Mouse (Mus musculus) MEL (cell line): ENCODE measurements at regions not wholly inside any gene's neighbourhood (a gene's known extent, or its start where the extent isn't known, plus 50 kb on each side); places are given as distances from the start of the nearest gene placed in this dataset.

ENCODE experiments used
- DNase-seq: peaks from one replicate; pipeline ENCODE4 v3.0.0; 2011; ENCODE audit warnings: low read depth, low spot score
- H3K27ac ChIP-seq: 2 replicates; pipeline ENCODE4 v1.5.1; 2012; ENCODE audit warnings: low read depth, mild to moderate bottlenecking, control low read depth, low read length, moderate library complexity; ENCODE audit not compliant: control insufficient read depth
- H3K27me3 ChIP-seq, 2 experiments: fragments of 150-350 bp in 1 of 2; sonication (generic) in 1 of 2; 2 replicates each; pipeline ENCODE4 v1.6.1; 2012; ENCODE audit warnings: low read length in 2 of 2, mild to moderate bottlenecking in 2 of 2, improper control_type of control experiment in 1 of 2, moderate library complexity in 1 of 2; ENCODE audit not compliant: insufficient read depth in 2 of 2, control insufficient read depth in 1 of 2
- H3K36me3 ChIP-seq, 2 experiments: 2 replicates each; pipeline ENCODE4 v1.6.1; 2012 to 2014; ENCODE audit warnings: low read length in 2 of 2, improper control_type of control experiment in 1 of 2, inconsistent platforms in 1 of 2, mild to moderate bottlenecking in 1 of 2; ENCODE audit not compliant: insufficient read depth in 2 of 2, control insufficient read depth in 1 of 2
- H3K4me1 ChIP-seq, 2 experiments: fragments of 150-350 bp in 1 of 2; sonication (generic) in 1 of 2; 2 replicates each; pipeline ENCODE4 v1.6.1; 2012; ENCODE audit warnings: low read length in 2 of 2, improper control_type of control experiment in 1 of 2, mild to moderate bottlenecking in 1 of 2; ENCODE audit not compliant: insufficient read depth in 2 of 2, control insufficient read depth in 1 of 2
- H3K4me3 ChIP-seq, 2 experiments: fragments of 150-350 bp in 1 of 2; sonication (generic) in 1 of 2; 2 replicates each; pipeline ENCODE4 v1.5.1; 2012; ENCODE audit warnings: low read depth in 2 of 2, low read length in 2 of 2, mild to moderate bottlenecking in 2 of 2, moderate library complexity in 2 of 2, control low read depth in 1 of 2, improper control_type of control experiment in 1 of 2; ENCODE audit not compliant: control insufficient read depth in 1 of 2, insufficient read depth in 1 of 2
- H3K79me2 ChIP-seq: 2 replicates; pipeline ENCODE4 v1.6.1; 2012; ENCODE audit warnings: mild to moderate bottlenecking, low read length, moderate library complexity; ENCODE audit not compliant: control insufficient read depth, poor library complexity, insufficient read depth
- H3K9ac ChIP-seq: 2 replicates; pipeline ENCODE4 v1.6.1; 2012; ENCODE audit warnings: low read depth, mild to moderate bottlenecking, control low read depth, low read length, moderate library complexity; ENCODE audit not compliant: control insufficient read depth, poor library complexity, severe bottlenecking
- H3K9me3 ChIP-seq: fragments of 150-350 bp; sonication (generic); replicated peaks from 2 replicates; pipeline ENCODE4 v1.6.1; 2012; ENCODE audit warnings: mild to moderate bottlenecking, low read length, improper control_type of control experiment, moderate library complexity; ENCODE audit not compliant: insufficient read depth
- BHLHE40 ChIP-seq: IDR thresholded peaks from 2 replicates; pipeline ENCODE4 v1.6.1; 2012; ENCODE audit warnings: low read depth, mild to moderate bottlenecking, inconsistent platforms, low read length, improper control_type of control experiment, borderline replicate concordance
- CHD1 ChIP-seq: IDR thresholded peaks from 2 replicates; pipeline ENCODE4 v1.6.1; 2012; ENCODE audit warnings: low read depth, mild to moderate bottlenecking, inconsistent platforms, low read length, improper control_type of control experiment
- CHD2 ChIP-seq: IDR thresholded peaks from 2 replicates; pipeline ENCODE4 v1.6.1; 2011; ENCODE audit warnings: low read length, improper control_type of control experiment
- E2F4 ChIP-seq: IDR thresholded peaks from 2 replicates; pipeline ENCODE4 v1.6.1; 2011; ENCODE audit warnings: low read depth, low read length, improper control_type of control experiment, borderline replicate concordance
- ELF1 ChIP-seq: IDR thresholded peaks from 2 replicates; pipeline ENCODE4 v1.6.1; 2014; ENCODE audit warnings: low read depth, mild to moderate bottlenecking, inconsistent platforms, low read length, improper control_type of control experiment, moderate library complexity
- GATA1 ChIP-seq: IDR thresholded peaks from 2 replicates; pipeline ENCODE4 v1.6.1; 2011; ENCODE audit warnings: low read depth, low read length, improper control_type of control experiment
- HCFC1 ChIP-seq: IDR thresholded peaks from 2 replicates; pipeline ENCODE4 v1.6.1; 2012; ENCODE audit warnings: low read depth, mild to moderate bottlenecking, inconsistent platforms, low read length, improper control_type of control experiment, moderate library complexity
- JUND ChIP-seq: IDR thresholded peaks from 2 replicates; pipeline ENCODE4 v1.6.1; 2011; ENCODE audit warnings: low read depth, mild to moderate bottlenecking, improper control_type of control experiment, low read length
- MAFK ChIP-seq: IDR thresholded peaks from 2 replicates; pipeline ENCODE4 v1.6.1; 2011; ENCODE audit warnings: low read depth, mild to moderate bottlenecking, low read length, improper control_type of control experiment, borderline replicate concordance
- MAX ChIP-seq: IDR thresholded peaks from 2 replicates; pipeline ENCODE4 v1.6.1; 2011; ENCODE audit warnings: low read length, improper control_type of control experiment
- MAZ ChIP-seq: IDR thresholded peaks from 2 replicates; pipeline ENCODE4 v1.6.1; 2012; ENCODE audit warnings: low read depth, mild to moderate bottlenecking, inconsistent platforms, low read length, improper control_type of control experiment
- MEF2A ChIP-seq: IDR thresholded peaks from 2 replicates; pipeline ENCODE4 v1.6.1; 2014; ENCODE audit warnings: low read depth, mild to moderate bottlenecking, inconsistent platforms, low read length, improper control_type of control experiment; ENCODE audit not compliant: poor library complexity, insufficient replicate concordance, severe bottlenecking; ENCODE audit errors: extremely low read depth
- MXI1 ChIP-seq: IDR thresholded peaks from 2 replicates; pipeline ENCODE4 v1.6.1; 2011; ENCODE audit warnings: mild to moderate bottlenecking, low read depth, low read length, improper control_type of control experiment
- MYB ChIP-seq: IDR thresholded peaks from 2 replicates; pipeline ENCODE4 v1.6.1; 2011; ENCODE audit warnings: mild to moderate bottlenecking, low read depth, low read length, improper control_type of control experiment
- NELFE ChIP-seq: IDR thresholded peaks from 2 replicates; pipeline ENCODE4 v1.6.1; 2011; ENCODE audit warnings: low read depth, low read length, improper control_type of control experiment
- NRF1 ChIP-seq: IDR thresholded peaks from 2 replicates; pipeline ENCODE4 v1.6.1; 2014; ENCODE audit warnings: low read depth, mild to moderate bottlenecking, inconsistent platforms, low read length, improper control_type of control experiment, moderate library complexity; ENCODE audit not compliant: poor library complexity, insufficient read depth, severe bottlenecking
- POLR2A ChIP-seq, 2 experiments: IDR thresholded peaks; 2 replicates each; pipeline ENCODE4 v1.6.1; 2011 to 2012; ENCODE audit warnings: low read length in 2 of 2, mild to moderate bottlenecking in 2 of 2, control low read depth in 1 of 2, improper control_type of control experiment in 1 of 2, low read depth in 1 of 2, moderate library complexity in 1 of 2; ENCODE audit not compliant: control insufficient read depth in 1 of 2, insufficient read depth in 1 of 2, poor library complexity in 1 of 2
- RAD21 ChIP-seq: IDR thresholded peaks from 2 replicates; pipeline ENCODE4 v1.6.1; 2011; ENCODE audit warnings: mild to moderate bottlenecking, low read depth, low read length, improper control_type of control experiment
- RCOR1 ChIP-seq: IDR thresholded peaks from 2 replicates; pipeline ENCODE4 v1.6.1; 2012; ENCODE audit warnings: low read depth, mild to moderate bottlenecking, inconsistent platforms, low read length, improper control_type of control experiment
- TAL1 ChIP-seq: IDR thresholded peaks from 2 replicates; pipeline ENCODE4 v1.6.1; 2012; ENCODE audit warnings: mild to moderate bottlenecking, inconsistent platforms, low read length, moderate library complexity, mixed read lengths
- TBP ChIP-seq: IDR thresholded peaks from 2 replicates; pipeline ENCODE4 v1.8.0; 2011; ENCODE audit warnings: low read depth, low read length, improper control_type of control experiment
- TCF12 ChIP-seq: IDR thresholded peaks from 2 replicates; pipeline ENCODE4 v1.6.1; 2014; ENCODE audit warnings: low read depth, mild to moderate bottlenecking, inconsistent platforms, low read length, improper control_type of control experiment, moderate library complexity
- ZC3H11A ChIP-seq: IDR thresholded peaks from 2 replicates; pipeline ENCODE4 v1.6.1; 2012; ENCODE audit warnings: low read depth, mild to moderate bottlenecking, inconsistent platforms, low read length, improper control_type of control experiment
- ZNF384 ChIP-seq: IDR thresholded peaks from 2 replicates; pipeline ENCODE4 v1.6.1; 2012; ENCODE audit warnings: low read depth, mild to moderate bottlenecking, inconsistent platforms, low read length, improper control_type of control experiment

DNA sequence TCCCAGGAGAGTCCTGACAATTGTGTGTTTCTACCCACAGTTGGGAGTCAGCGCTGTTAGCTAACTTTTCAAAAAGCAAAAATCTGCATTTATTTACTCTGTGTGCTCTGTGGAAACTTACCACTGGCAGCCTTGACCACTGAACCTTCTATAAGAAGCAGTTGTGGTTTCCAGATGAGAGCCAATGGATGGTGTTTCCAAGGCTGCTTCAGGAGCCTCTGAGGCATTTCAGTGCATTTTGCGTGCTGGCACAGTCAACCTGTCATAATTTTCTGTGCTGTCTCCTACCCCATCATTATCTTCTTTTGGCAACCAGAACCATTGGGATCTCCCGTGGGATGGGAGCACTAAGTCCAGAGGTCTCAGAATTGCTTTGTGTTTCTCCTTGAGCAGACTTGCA lies 60.3 kb downstream of the 4930544G11Rik start:
- Histone ChIP-seq H3K36me3 (no peaks in the 10 kb centered on the region), H3K4me1 (no peaks in the 10 kb centered on the region), H3K79me2 (no peaks in the 10 kb centered on the region), H3K9me3 (no peaks in the 10 kb centered on the region), H3K27me3 (no peaks in the 10 kb centered on the region), H3K27ac (no peak overlapping the region), H3K9ac (no peak overlapping the region), H3K4me3 (no peak overlapping the region)
- TF ChIP-seq ELF1 (no peak), RCOR1 (no peak), MYB (no peak), TCF12 (no peak), MEF2A (no peak), MAZ (no peak), CHD2 (no peak), E2F4 (no peak), MAFK (no peak), ZC3H11A (no peak), TBP (no peak), GATA1 (no peak), NELFE (no peak), MAX (no peak), TAL1 (no peak), HCFC1 (no peak), NRF1 (no peak), JUND (no peak), POLR2A (IDR thresholded peaks at IDR 0.05; ENCODE audit: control insufficient read depth in 1 of 2, insufficient read depth in 1 of 2, low read depth in 1 of 2, low read length in 2 of 2, poor library complexity in 1 of 2) (no peak)
- DNase-seq: no peak

DNA sequence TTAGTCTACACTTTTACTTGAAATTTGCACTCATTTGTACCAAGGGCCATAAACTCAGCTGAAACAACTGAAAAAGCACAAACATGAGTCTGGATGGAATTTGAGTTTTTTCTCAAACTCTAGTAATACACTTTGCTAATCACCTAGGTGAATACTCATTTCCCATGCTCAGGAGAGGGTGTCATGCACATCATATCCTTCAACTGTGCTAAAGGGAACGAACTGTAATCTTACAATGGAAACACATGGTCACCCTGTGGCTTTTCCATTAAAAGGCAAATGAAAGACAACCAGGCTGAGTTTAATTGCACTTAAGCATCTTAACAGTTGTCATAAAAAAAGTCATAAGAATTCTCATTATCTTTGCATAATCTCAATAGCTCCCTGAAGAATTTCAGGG lies 71.1 kb downstream of the 4930544G11Rik start:
- no peak for DNase-seq
- no peaks in the 10 kb centered on the region for H3K79me2 ChIP-seq
- H3K36me3 ChIP-seq: no peaks in the 10 kb centered on the region
- TF ChIP-seq CHD1 (no peak), RAD21 (no peak), MXI1 (no peak), TAL1 (no peak), NELFE (no peak), ZC3H11A (no peak), ZNF384 (no peak), BHLHE40 (no peak), MAZ (no peak), HCFC1 (no peak)
- TF ChIP-seq, all 39 proteins: peak for 0
- H3K9ac ChIP-seq: no peak overlapping the region
- H3K4me3 ChIP-seq: no peak overlapping the region
- H3K27me3 ChIP-seq: no peaks in the 10 kb centered on the region
- H3K27ac ChIP-seq: no peak overlapping the region
- no peaks in the 10 kb centered on the region for H3K9me3 ChIP-seq
- no peaks in the 10 kb centered on the region for H3K4me1 ChIP-seq
